Mouse (Mus musculus) MEL (cell line): ENCODE data around the gene Osbpl3. TPM values are rescaled to one million over a fixed set of nuclear protein-coding genes. Genes with fewer than 3 reads are reported as not detected.

Source experiments
- DNase-seq: peaks from one replicate; pipeline ENCODE4 v3.0.0; 2011; ENCODE audit warnings: low read depth, low spot score
- H3K27ac ChIP-seq: 2 replicates; pipeline ENCODE4 v1.5.1; 2012; ENCODE audit warnings: low read depth, mild to moderate bottlenecking, control low read depth, low read length, moderate library complexity; ENCODE audit not compliant: control insufficient read depth
- H3K27me3 ChIP-seq, 2 experiments: fragments of 150-350 bp in 1 of 2; sonication (generic) in 1 of 2; 2 replicates each; pipeline ENCODE4 v1.6.1; 2012; ENCODE audit warnings: low read length in 2 of 2, mild to moderate bottlenecking in 2 of 2, improper control_type of control experiment in 1 of 2, moderate library complexity in 1 of 2; ENCODE audit not compliant: insufficient read depth in 2 of 2, control insufficient read depth in 1 of 2
- H3K36me3 ChIP-seq, 2 experiments: 2 replicates each; pipeline ENCODE4 v1.6.1; 2012 to 2014; ENCODE audit warnings: low read length in 2 of 2, improper control_type of control experiment in 1 of 2, inconsistent platforms in 1 of 2, mild to moderate bottlenecking in 1 of 2; ENCODE audit not compliant: insufficient read depth in 2 of 2, control insufficient read depth in 1 of 2
- H3K4me1 ChIP-seq, 2 experiments: fragments of 150-350 bp in 1 of 2; sonication (generic) in 1 of 2; 2 replicates each; pipeline ENCODE4 v1.6.1; 2012; ENCODE audit warnings: low read length in 2 of 2, improper control_type of control experiment in 1 of 2, mild to moderate bottlenecking in 1 of 2; ENCODE audit not compliant: insufficient read depth in 2 of 2, control insufficient read depth in 1 of 2
- H3K4me3 ChIP-seq, 2 experiments: fragments of 150-350 bp in 1 of 2; sonication (generic) in 1 of 2; 2 replicates each; pipeline ENCODE4 v1.5.1; 2012; ENCODE audit warnings: low read depth in 2 of 2, low read length in 2 of 2, mild to moderate bottlenecking in 2 of 2, moderate library complexity in 2 of 2, control low read depth in 1 of 2, improper control_type of control experiment in 1 of 2; ENCODE audit not compliant: control insufficient read depth in 1 of 2, insufficient read depth in 1 of 2
- H3K79me2 ChIP-seq: 2 replicates; pipeline ENCODE4 v1.6.1; 2012; ENCODE audit warnings: mild to moderate bottlenecking, low read length, moderate library complexity; ENCODE audit not compliant: control insufficient read depth, poor library complexity, insufficient read depth
- H3K9ac ChIP-seq: 2 replicates; pipeline ENCODE4 v1.6.1; 2012; ENCODE audit warnings: low read depth, mild to moderate bottlenecking, control low read depth, low read length, moderate library complexity; ENCODE audit not compliant: control insufficient read depth, poor library complexity, severe bottlenecking
- H3K9me3 ChIP-seq: fragments of 150-350 bp; sonication (generic); replicated peaks from 2 replicates; pipeline ENCODE4 v1.6.1; 2012; ENCODE audit warnings: mild to moderate bottlenecking, low read length, improper control_type of control experiment, moderate library complexity; ENCODE audit not compliant: insufficient read depth
- BHLHE40 ChIP-seq: IDR thresholded peaks from 2 replicates; pipeline ENCODE4 v1.6.1; 2012; ENCODE audit warnings: low read depth, mild to moderate bottlenecking, inconsistent platforms, low read length, improper control_type of control experiment, borderline replicate concordance
- E2F4 ChIP-seq: IDR thresholded peaks from 2 replicates; pipeline ENCODE4 v1.6.1; 2011; ENCODE audit warnings: low read depth, low read length, improper control_type of control experiment, borderline replicate concordance
- ELF1 ChIP-seq: IDR thresholded peaks from 2 replicates; pipeline ENCODE4 v1.6.1; 2014; ENCODE audit warnings: low read depth, mild to moderate bottlenecking, inconsistent platforms, low read length, improper control_type of control experiment, moderate library complexity
- ETS1 ChIP-seq: IDR thresholded peaks from 2 replicates; pipeline ENCODE4 v1.6.1; 2012; ENCODE audit warnings: low read depth, mild to moderate bottlenecking, inconsistent platforms, low read length, improper control_type of control experiment, moderate library complexity
- JUND ChIP-seq: IDR thresholded peaks from 2 replicates; pipeline ENCODE4 v1.6.1; 2011; ENCODE audit warnings: low read depth, mild to moderate bottlenecking, improper control_type of control experiment, low read length
- KAT2A ChIP-seq: conservative IDR thresholded peaks from 2 replicates; pipeline ENCODE4 v1.6.1; 2012; ENCODE audit warnings: low read depth, low read length, improper control_type of control experiment, inconsistent platforms
- MAX ChIP-seq: IDR thresholded peaks from 2 replicates; pipeline ENCODE4 v1.6.1; 2011; ENCODE audit warnings: low read length, improper control_type of control experiment
- MXI1 ChIP-seq: IDR thresholded peaks from 2 replicates; pipeline ENCODE4 v1.6.1; 2011; ENCODE audit warnings: mild to moderate bottlenecking, low read depth, low read length, improper control_type of control experiment
- NELFE ChIP-seq: IDR thresholded peaks from 2 replicates; pipeline ENCODE4 v1.6.1; 2011; ENCODE audit warnings: low read depth, low read length, improper control_type of control experiment
- NRF1 ChIP-seq: IDR thresholded peaks from 2 replicates; pipeline ENCODE4 v1.6.1; 2014; ENCODE audit warnings: low read depth, mild to moderate bottlenecking, inconsistent platforms, low read length, improper control_type of control experiment, moderate library complexity; ENCODE audit not compliant: poor library complexity, insufficient read depth, severe bottlenecking
- POLR2A ChIP-seq, 2 experiments: IDR thresholded peaks; 2 replicates each; pipeline ENCODE4 v1.6.1; 2011 to 2012; ENCODE audit warnings: low read length in 2 of 2, mild to moderate bottlenecking in 2 of 2, control low read depth in 1 of 2, improper control_type of control experiment in 1 of 2, low read depth in 1 of 2, moderate library complexity in 1 of 2; ENCODE audit not compliant: control insufficient read depth in 1 of 2, insufficient read depth in 1 of 2, poor library complexity in 1 of 2
- POLR2AphosphoS2 ChIP-seq: IDR thresholded peaks from 2 replicates; pipeline ENCODE4 v1.6.1; 2011; ENCODE audit warnings: low read length, improper control_type of control experiment
- RCOR1 ChIP-seq: IDR thresholded peaks from 2 replicates; pipeline ENCODE4 v1.6.1; 2012; ENCODE audit warnings: low read depth, mild to moderate bottlenecking, inconsistent platforms, low read length, improper control_type of control experiment
- SIN3A ChIP-seq: IDR thresholded peaks from 2 replicates; pipeline ENCODE4 v1.6.1; 2012; ENCODE audit warnings: low read length, improper control_type of control experiment, inconsistent platforms
- SMC3 ChIP-seq: IDR thresholded peaks from 2 replicates; pipeline ENCODE4 v1.6.1; 2011; ENCODE audit warnings: low read depth, low read length, improper control_type of control experiment
- TAL1 ChIP-seq: IDR thresholded peaks from 2 replicates; pipeline ENCODE4 v1.6.1; 2012; ENCODE audit warnings: mild to moderate bottlenecking, inconsistent platforms, low read length, moderate library complexity, mixed read lengths
- TBP ChIP-seq: IDR thresholded peaks from 2 replicates; pipeline ENCODE4 v1.8.0; 2011; ENCODE audit warnings: low read depth, low read length, improper control_type of control experiment
- TCF12 ChIP-seq: IDR thresholded peaks from 2 replicates; pipeline ENCODE4 v1.6.1; 2014; ENCODE audit warnings: low read depth, mild to moderate bottlenecking, inconsistent platforms, low read length, improper control_type of control experiment, moderate library complexity
- UBTF ChIP-seq: IDR thresholded peaks from 2 replicates; pipeline ENCODE4 v1.6.1; 2012; ENCODE audit warnings: low read depth, mild to moderate bottlenecking, inconsistent platforms, low read length, improper control_type of control experiment, moderate library complexity, borderline replicate concordance; ENCODE audit not compliant: insufficient read depth
- ZC3H11A ChIP-seq: IDR thresholded peaks from 2 replicates; pipeline ENCODE4 v1.6.1; 2012; ENCODE audit warnings: low read depth, mild to moderate bottlenecking, inconsistent platforms, low read length, improper control_type of control experiment
- polyA plus RNA-seq, 2 experiments: library from polyadenylated mRNA; stranded (reverse) in 1 of 2; unstranded in 1 of 2; fragments of >175 nt in 1 of 2; fragments of >200 nt in 1 of 2; gene quantifications; 2 replicates each; pipeline versions ENCODE4 v1.2.1 to v1.2.4; 2012; ENCODE audit warnings: low replicate concordance in 2 of 2, low read depth in 1 of 2; ENCODE audit not compliant: insufficient read length in 2 of 2, insufficient read depth in 1 of 2, missing spikeins in 1 of 2
- total RNA-seq: library from RNA; depleted of rRNA; stranded (reverse); fragments of 300-350 nt; gene quantifications from 2 replicates; pipeline ENCODE4 v1.2.3, GENCODE M21; 2012

The Osbpl3 gene
- total and polyA plus RNA-seq, 3 experiments = 4.9 to 5.6 TPM; not detected in 1

DNA sequence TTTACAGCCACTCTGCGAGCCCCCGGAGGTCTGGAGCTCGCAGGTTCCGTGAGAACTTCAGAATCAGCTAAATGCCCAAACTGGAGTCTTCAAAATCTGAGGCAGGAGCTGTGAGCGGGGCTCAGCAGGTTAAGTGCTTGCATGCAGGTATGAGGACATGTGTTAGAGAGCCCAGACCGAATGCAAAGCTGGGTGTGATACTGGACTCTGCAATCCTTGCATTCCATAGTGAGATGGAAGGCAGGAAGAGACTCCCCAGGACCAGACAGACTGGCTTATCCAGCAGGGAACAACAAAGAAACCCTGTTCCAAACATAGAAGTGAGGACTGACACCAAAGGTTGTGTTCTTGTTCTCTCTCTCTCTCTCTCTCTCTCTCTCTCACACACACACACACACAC, 118.6 kb downstream of the Osbpl3 start:
- Histone ChIP-seq H3K4me3 (no peak overlapping the region), H3K27me3 (no peaks in the 10 kb centered on the region), H3K79me2 (no peaks in the 10 kb centered on the region), H3K4me1 (peaks cover 0 to 3% of the 10 kb centered on the region in 2 experiments; a peak in 1 of 4 replicates), H3K36me3 (no peaks in the 10 kb centered on the region), H3K27ac (no peak overlapping the region), H3K9me3 (no peaks in the 10 kb centered on the region), H3K9ac (no peak overlapping the region)
- DNase-seq = no peak
- TF ChIP-seq KAT2A (no peak), POLR2A (IDR thresholded peaks at IDR 0.05; ENCODE audit: control insufficient read depth in 1 of 2, insufficient read depth in 1 of 2, low read depth in 1 of 2, low read length in 2 of 2, poor library complexity in 1 of 2) (no peak), SIN3A (no peak), TCF12 (no peak), TBP (no peak), TAL1 (no peak), RCOR1 (no peak), BHLHE40 (no peak), UBTF (no peak), NELFE (no peak), ELF1 (no peak), ZC3H11A (no peak), NRF1 (no peak), MAX (no peak), E2F4 (no peak), POLR2AphosphoS2 (no peak), MXI1 (no peak)

DNA sequence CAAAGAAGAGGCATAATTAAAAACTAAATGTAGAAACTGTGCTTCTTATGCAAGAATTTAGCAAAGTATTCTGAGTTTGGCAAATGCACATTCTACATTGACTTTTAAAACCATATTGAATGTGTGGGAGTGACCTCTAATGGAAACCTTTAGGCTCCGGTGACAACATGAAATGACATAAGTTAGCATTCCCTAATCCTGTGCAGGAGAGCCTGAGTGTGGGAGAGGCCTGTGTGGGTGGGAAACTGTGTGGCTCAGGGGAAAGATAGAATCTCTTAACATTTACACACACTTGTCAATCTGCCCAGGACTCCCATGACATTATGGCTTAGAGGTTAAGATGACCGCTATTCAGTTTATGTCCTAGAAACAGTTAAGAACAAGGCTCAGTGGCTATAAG, 119.6 kb downstream of the Osbpl3 start:
- TF ChIP-seq JUND (no peak), ETS1 (no peak), POLR2AphosphoS2 (no peak), SMC3 (no peak)
- TF ChIP-seq, all 39 proteins: peak for 0
- no peak for DNase-seq
- H3K36me3 ChIP-seq = no peaks in the 10 kb centered on the region
- H3K9me3 ChIP-seq = no peaks in the 10 kb centered on the region
- no peak overlapping the region for H3K4me3 ChIP-seq
- no peaks in the 10 kb centered on the region for H3K27me3 ChIP-seq
- H3K27ac ChIP-seq = no peak overlapping the region
- H3K79me2 ChIP-seq = no peaks in the 10 kb centered on the region
- no peak overlapping the region for H3K9ac ChIP-seq
- peaks cover 0 to 3% of the 10 kb centered on the region in 2 experiments; a peak in 1 of 4 replicates for H3K4me1 ChIP-seq
